Mouse (Mus musculus): ENCODE results near the gene Gna13.

GRCm38 (mm10) chr11:109414802-109415201, 52.2 kb downstream of the Gna13 start:
- TF ChIP-seq MYOD1 (IDR thresholded peaks at IDR 0.05; ENCODE audit: control insufficient read depth in 1 of 3, insufficient read length in 2 of 3, low read depth in 2 of 3) (no peak), POLR2A (IDR thresholded peaks at IDR 0.05; ENCODE audit: insufficient read length, low read depth) (no peak), USF1 (IDR thresholded peaks at IDR 0.05; ENCODE audit: low read depth) (no peak), POLR2AphosphoS2 (IDR thresholded peaks at IDR 0.05; ENCODE audit: insufficient read length, low read depth) (no peak)
